Mouse (Mus musculus) kidney, adult 2 months (tissue): ENCODE measurements around the gene Uqcc1. TPM values are rescaled to one million over a fixed set of nuclear protein-coding genes. Genes with fewer than 3 reads are reported as not detected.
A peak's percentile ranks its signal among the peaks of the same experiment; 100 is the strongest.

Experiments
- DNase-seq: peaks from one replicate; pipeline ENCODE4 v3.0.0; 2021
- H3K27ac ChIP-seq: fragments of 200-500 bp; 2 replicates; pipeline ENCODE4 v1.5.1; 2012; ENCODE audit warnings: low read depth, low read length, control low read depth, inconsistent platforms; ENCODE audit not compliant: insufficient read depth
- H3K27me3 ChIP-seq: fragments of 200-500 bp; replicated peaks from 2 replicates; pipeline ENCODE4 v1.6.1; 2012; ENCODE audit warnings: mild to moderate bottlenecking, moderate library complexity, low read length, inconsistent platforms; ENCODE audit not compliant: control insufficient read depth, insufficient read depth
- H3K36me3 ChIP-seq: fragments of 200-500 bp; 2 replicates; pipeline ENCODE4 v1.6.1; 2012; ENCODE audit warnings: mild to moderate bottlenecking, moderate library complexity, low read length, inconsistent platforms; ENCODE audit not compliant: control insufficient read depth, insufficient read depth
- H3K4me1 ChIP-seq: fragments of 200-500 bp; 2 replicates; pipeline ENCODE4 v1.6.1; 2011; ENCODE audit warnings: low read length; ENCODE audit not compliant: control insufficient read depth, insufficient read depth
- H3K4me3 ChIP-seq: fragments of 200-500 bp; 2 replicates; pipeline ENCODE4 v1.5.1; 2011; ENCODE audit warnings: mild to moderate bottlenecking, low read depth, low read length, control low read depth; ENCODE audit not compliant: insufficient read depth
- CTCF ChIP-seq: fragments of 200-500 bp; conservative IDR thresholded peaks from 2 replicates; pipeline ENCODE4 v1.5.1; 2011; ENCODE audit warnings: low read depth, mild to moderate bottlenecking, control low read depth, low read length, moderate library complexity, mixed read lengths; ENCODE audit not compliant: insufficient read depth, insufficient read length
- POLR2A ChIP-seq: fragments of 200-500 bp; IDR thresholded peaks from one replicate; pipeline ENCODE4 v1.6.1; 2011; ENCODE audit warnings: low read depth, low read length, control low read depth
- WGBS: fragments of 180-500 bp; shearing (Covaris S2); methylation state at CpG from one replicate; pipeline ENCODE4 v1.1.7; 2018; 5-methylcytosine and 5-hydroxymethylcytosine counted together
- polyA plus RNA-seq: library from polyadenylated mRNA; depleted of rRNA; stranded (reverse); fragments of >200 nt; gene quantifications from 2 replicates; pipeline ENCODE4 v1.2.3, GENCODE M21; 2012

The Uqcc1 gene
- polyA plus RNA-seq, 1 experiment = 74.9 TPM

DNA sequence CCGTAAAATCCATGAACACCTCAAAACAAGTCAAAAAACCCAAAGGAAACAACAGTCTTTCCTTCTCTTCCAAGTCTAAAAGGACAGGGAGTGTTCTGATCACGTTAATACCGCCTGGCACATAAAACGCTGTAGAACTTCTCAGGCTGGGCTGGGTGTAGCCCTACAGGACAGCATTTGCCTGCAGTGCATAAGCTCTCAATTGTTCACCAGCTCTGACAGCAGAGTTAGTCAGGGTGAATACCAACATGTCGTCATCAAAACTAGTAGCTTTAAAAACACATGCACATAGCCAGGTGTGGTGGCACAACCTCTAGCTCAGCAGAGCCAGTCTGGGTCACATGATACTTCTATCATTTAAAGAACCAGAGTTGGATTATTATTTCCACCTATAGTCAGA lies 109.3 kb downstream of the Uqcc1 start:
- no peaks in the 10 kb centered on the region for H3K27me3 ChIP-seq
- H3K27ac ChIP-seq = peak overlapping the region; percentile 37; the same call in 1 of the 2 replicates
- H3K4me1 ChIP-seq = peaks cover 21% of the 10 kb centered on the region
- 69% methylated on average over 5 of the region's 5 CpGs for WGBS
- H3K36me3 ChIP-seq = 0 out of 2 replicates have a peak, but pooled peaks cover 2% of the 10 kb centered on the region
- no peak overlapping the region for H3K4me3 ChIP-seq
- no peak for TF ChIP-seq CTCF
- TF ChIP-seq POLR2A = no peak
- no peak for DNase-seq

DNA sequence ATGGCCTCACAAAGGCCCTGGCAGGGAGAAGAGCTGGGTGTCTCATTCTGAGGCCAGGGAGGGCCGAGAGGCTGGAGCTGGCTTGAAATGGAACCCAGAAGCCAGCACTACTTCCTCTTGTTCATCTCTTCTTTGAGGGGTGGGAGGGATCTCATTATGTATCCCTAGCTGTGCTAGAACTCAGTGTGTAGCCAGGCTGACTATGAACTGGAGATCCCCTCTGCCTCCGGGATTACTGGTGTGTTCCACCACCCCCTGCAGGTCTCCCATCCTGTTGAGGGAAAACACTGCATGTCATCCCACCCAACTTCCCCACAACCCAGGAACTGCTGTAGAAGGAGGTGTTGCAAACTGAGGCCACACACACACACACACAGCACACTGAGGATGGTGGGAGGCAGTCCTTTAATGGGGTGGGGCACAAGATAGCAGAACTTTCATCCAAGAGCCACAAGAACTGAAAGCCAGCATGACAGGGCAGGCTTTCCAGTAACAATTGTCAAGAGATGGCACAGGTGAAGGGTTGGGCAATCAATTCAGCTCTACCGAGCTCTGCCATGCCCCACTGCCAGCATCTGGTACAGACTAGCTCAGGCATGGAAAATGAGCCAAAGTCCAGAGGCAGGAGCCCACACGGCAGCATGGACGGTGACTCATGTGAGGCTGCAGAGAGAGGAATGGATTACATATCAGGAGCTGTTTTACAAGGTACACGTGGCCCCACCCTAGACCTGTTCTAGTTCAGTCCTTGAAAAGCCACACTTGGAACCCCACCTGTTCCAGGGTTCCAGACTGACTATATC lies 110.5 kb downstream of the Uqcc1 start:
- 30% methylated on average over 6 of the region's 6 CpGs for WGBS
- peak; percentile 89 for DNase-seq
- 0 out of 2 replicates have a peak, but pooled peaks cover 2% of the 10 kb centered on the region for H3K36me3 ChIP-seq
- H3K4me3 ChIP-seq = peak overlapping the region; percentile 34
- peak overlapping the region; percentile 75 for H3K27ac ChIP-seq
- H3K4me1 ChIP-seq = peaks cover 21% of the 10 kb centered on the region
- no peaks in the 10 kb centered on the region for H3K27me3 ChIP-seq
- TF ChIP-seq POLR2A (no peak), CTCF (no peak)

DNA sequence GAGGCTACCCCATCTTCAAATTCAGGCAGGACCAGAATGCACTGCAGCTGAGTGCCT lies 110.9 kb downstream of the Uqcc1 start, which contains the start of gene BC029722:
BC029722 (minus strand) TSS at position 35 of the 57 bp plus-strand sequence.
- TF ChIP-seq CTCF (no peak), POLR2A (no peak)
- Histone ChIP-seq H3K27ac (peak within 1 kb of the TSS; percentile 75), H3K4me3 (peak within 1 kb of the TSS; percentile 76), H3K36me3 (0 out of 2 replicates have a peak, but pooled peaks cover 2% of the 10 kb centered on the region), H3K4me1 (peaks cover 21% of the 10 kb centered on the region), H3K27me3 (no peaks in the 10 kb centered on the region)
- DNase-seq = no peak

DNA sequence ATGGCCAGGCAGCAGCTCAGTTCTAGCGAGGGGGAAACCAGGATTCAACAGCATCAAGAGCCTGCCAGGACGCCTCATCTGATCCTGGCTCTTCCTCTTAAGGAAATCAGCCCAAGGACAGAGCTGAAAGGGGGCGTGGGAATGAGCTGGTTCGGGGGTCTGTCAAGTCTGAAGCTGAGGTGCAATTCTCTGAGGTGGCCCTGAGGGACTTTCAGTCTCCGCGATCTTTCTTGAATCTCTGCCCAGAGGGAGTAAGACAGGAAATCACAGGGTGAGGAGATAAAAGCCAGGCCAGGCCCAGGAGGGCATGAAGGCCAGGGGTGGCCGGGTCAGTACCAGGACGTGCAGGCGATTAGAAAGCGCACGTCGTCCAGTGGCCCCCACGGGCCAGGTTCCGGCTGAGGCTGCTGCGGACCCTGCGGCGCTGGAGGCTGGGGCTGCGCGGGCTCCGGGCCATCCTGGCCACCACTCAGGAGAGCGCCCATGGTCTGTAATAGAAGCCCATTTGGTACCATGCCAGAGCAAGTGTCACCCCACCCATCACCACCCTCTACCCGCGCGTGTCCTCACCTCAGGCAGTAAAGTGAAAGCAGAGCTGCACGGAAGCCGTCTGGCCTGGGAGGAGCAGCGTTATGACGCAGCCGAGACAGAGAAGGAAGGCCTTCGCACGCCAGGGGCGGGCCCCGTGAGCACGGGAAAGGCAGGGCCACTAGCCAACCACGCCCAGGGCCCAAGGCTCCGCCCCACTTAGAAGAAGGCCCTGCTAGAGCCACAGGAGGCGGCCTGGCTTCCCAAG lies 111.3 kb downstream of the Uqcc1 start:
- WGBS = under 1% methylated on average over 37 of the region's 37 CpGs
- H3K4me1 ChIP-seq = peaks cover 21% of the 10 kb centered on the region
- peak overlapping the region; percentile 76 for H3K4me3 ChIP-seq
- TF ChIP-seq POLR2A (peak; percentile 94), CTCF (no peak)
- 0 out of 2 replicates have a peak, but pooled peaks cover 2% of the 10 kb centered on the region for H3K36me3 ChIP-seq
- DNase-seq = peak; percentile 97
- no peaks in the 10 kb centered on the region for H3K27me3 ChIP-seq
- H3K27ac ChIP-seq = peak overlapping the region; percentile 75

DNA sequence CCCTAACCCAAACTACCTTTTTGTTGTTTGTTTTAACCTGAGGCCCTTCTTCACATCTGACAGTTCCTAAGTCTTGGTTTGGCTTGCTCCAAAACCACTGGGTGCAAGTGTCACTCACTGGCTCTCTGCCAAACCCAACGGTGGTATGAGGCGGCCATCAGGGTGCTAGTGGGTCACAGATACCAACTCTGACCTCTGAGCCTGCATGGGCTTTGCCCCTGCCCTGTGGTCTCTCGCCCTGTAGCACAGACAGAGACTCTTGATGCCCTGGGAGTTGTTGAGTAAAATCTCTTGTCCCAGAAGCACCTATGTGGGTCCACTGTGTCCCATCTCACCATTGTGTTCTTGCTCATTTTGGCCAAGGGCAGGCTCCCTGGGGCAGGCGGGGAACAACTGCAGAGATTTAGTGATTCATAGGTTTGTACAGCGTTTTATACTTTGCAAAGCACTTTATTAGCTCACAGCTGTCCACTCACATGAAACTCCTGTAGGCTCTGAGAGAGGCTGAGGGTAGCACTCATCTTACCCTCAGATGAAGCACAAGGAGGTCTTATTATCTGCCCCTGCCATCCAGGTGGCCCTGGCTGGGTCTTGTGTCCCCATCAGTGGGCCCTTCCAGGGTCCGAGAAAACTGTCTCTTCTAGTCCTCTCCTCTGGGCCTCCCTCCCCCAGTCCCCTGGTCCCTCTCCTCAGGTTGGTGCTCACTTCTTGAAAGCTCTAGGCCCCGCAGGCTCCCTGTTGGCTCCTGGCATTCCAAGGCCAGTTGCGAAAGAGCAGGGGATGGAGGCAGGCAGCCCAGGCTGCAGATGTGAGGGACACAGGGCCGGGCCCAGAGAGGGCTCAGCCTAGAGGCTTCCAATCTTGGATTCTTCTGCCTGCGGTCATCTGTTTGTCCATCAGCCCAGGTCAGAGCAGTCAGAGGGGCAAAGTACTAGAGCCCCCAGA lies 112.5 kb downstream of the Uqcc1 start:
- no peak overlapping the region for H3K27ac ChIP-seq
- H3K4me1 ChIP-seq = peaks cover 21% of the 10 kb centered on the region
- H3K4me3 ChIP-seq = no peak overlapping the region
- H3K27me3 ChIP-seq = no peaks in the 10 kb centered on the region
- 74% methylated on average over 10 of the region's 10 CpGs for WGBS
- no peak for TF ChIP-seq CTCF
- TF ChIP-seq POLR2A = no peak
- H3K36me3 ChIP-seq = 0 out of 2 replicates have a peak, but pooled peaks cover 2% of the 10 kb centered on the region
- no peak for DNase-seq

DNA sequence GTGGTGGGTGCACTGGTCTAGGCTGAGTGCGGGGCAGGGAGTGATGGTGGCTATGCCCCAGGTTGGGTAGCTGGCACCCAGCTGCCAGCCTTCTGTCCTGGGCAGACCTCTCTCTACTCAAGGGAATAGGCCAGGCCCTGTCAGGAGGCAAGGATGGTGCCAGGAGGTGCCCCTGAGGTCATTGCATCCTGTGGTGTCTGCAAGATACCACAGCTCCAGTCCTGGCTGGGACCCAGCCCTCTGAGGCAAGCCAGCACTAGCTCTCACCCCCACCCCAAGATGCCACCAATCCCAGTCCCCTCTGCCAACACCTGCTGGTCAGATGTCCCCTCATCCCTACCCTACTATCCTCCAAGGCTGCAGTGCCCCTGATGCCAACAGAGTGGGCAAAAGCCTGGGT lies 113.9 kb downstream of the Uqcc1 start:
- Histone ChIP-seq H3K4me3 (no peak overlapping the region), H3K36me3 (no peaks in the 10 kb centered on the region), H3K27me3 (no peaks in the 10 kb centered on the region), H3K4me1 (peaks cover 21% of the 10 kb centered on the region), H3K27ac (no peak overlapping the region)
- WGBS = 100% methylated on average over 1 of the region's 1 CpGs
- DNase-seq = no peak
- no peak for TF ChIP-seq CTCF
- no peak for TF ChIP-seq POLR2A
